Mouse (Mus musculus): ENCODE measurements around the gene Dxo.

Gene Dxo

GRCm38 (mm10) chr17:34836155-34836855, 514 bp upstream of the Dxo start:
- no peak for DNase-seq (ENCODE audit: low spot score)

GRCm38 (mm10) chr17:34837464-34838324, 875 bp downstream of the Dxo start:
- no peak for DNase-seq (ENCODE audit: low spot score)

GRCm38 (mm10) chr17:34838785-34839184, 2.0 kb downstream of the Dxo start:
- no peak for DNase-seq (ENCODE audit: low spot score)

GRCm38 (mm10) chr17:34840736-34841307, 4.0 kb downstream of the Dxo start:
- no peak for DNase-seq (ENCODE audit: low spot score)

GRCm38 (mm10) chr17:34844884-34845283, 8.1 kb downstream of the Dxo start:
- DNase-seq (ENCODE audit: low spot score), result no peak

GRCm38 (mm10) chr17:34847192-34847591, 10.4 kb downstream of the Dxo start:
- no peak for DNase-seq (ENCODE audit: low spot score)

GRCm38 (mm10) chr17:34847615-34848014, 10.8 kb downstream of the Dxo start:
- no peak for DNase-seq (ENCODE audit: low spot score)

GRCm38 (mm10) chr17:34849722-34850516, 13.1 kb downstream of the Dxo start, which contains the start of the genes Skiv2l and Nelfe:
TSS of gene Skiv2l (minus strand) at chr17:34850210.
TSS of gene Nelfe (plus strand) at chr17:34850391.
- DNase-seq (ENCODE audit: low spot score), result peak; percentile 87

- DNase-seq (ENCODE audit: low spot score), result no peak
These were observed 13.8 kb downstream of the Dxo start for GRCm38 (mm10) chr17:34850517-34851125.

GRCm38 (mm10) chr17:34853511-34853910, 16.7 kb downstream of the Dxo start:
- DNase-seq (ENCODE audit: low spot score), result no peak

GRCm38 (mm10) chr17:34854761-34855160, 17.9 kb downstream of the Dxo start:
- DNase-seq (ENCODE audit: low spot score), result no peak

GRCm38 (mm10) chr17:34855825-34856224, 19.0 kb downstream of the Dxo start:
- DNase-seq (ENCODE audit: low spot score), result no peak

- DNase-seq (ENCODE audit: low spot score), result no peak
These were observed 21.9 kb downstream of the Dxo start for GRCm38 (mm10) chr17:34858670-34859069.

- no peak for DNase-seq (ENCODE audit: low spot score)
These were observed 23.7 kb downstream of the Dxo start for GRCm38 (mm10) chr17:34860514-34860913.

- no peak for DNase-seq (ENCODE audit: low spot score)
These were observed 25.0 kb downstream of the Dxo start for GRCm38 (mm10) chr17:34861704-34862415.

- DNase-seq (ENCODE audit: low spot score), result no peak
These were observed 25.7 kb downstream of the Dxo start, which contains the start of gene Cfb for GRCm38 (mm10) chr17:34862416-34863081. TSS of gene Cfb (minus strand) at chr17:34862518.

GRCm38 (mm10) chr17:34865981-34866380, 29.2 kb downstream of the Dxo start:
- DNase-seq (ENCODE audit: low spot score), result no peak

- no peak for DNase-seq (ENCODE audit: low spot score)
These were observed 37.5 kb downstream of the Dxo start for GRCm38 (mm10) chr17:34874321-34874720.

GRCm38 (mm10) chr17:34879336-34879879, 42.6 kb downstream of the Dxo start, which contains the start of gene Zbtb12:
TSS of gene Zbtb12 (plus strand) at chr17:34879483.
- DNase-seq (ENCODE audit: low spot score), result no peak

- no peak for DNase-seq (ENCODE audit: low spot score)
These were observed 44.3 kb downstream of the Dxo start for GRCm38 (mm10) chr17:34881166-34881565.

Data from layer of hippocampus, adult 9-10 months (tissue).